Mouse (Mus musculus) ES-E14 (cell line): ENCODE measurements at regions not wholly inside any gene's neighbourhood (a gene's known extent, or its start where the extent isn't known, plus 50 kb on each side); places are given as distances from the start of the nearest gene placed in this dataset.

Source experiments
- CHD2 ChIP-seq: IDR thresholded peaks from 2 replicates; pipeline ENCODE4 v1.6.1; 2014; ENCODE audit warnings: mild to moderate bottlenecking, low read depth, low read length, inconsistent platforms
- HCFC1 ChIP-seq: IDR thresholded peaks from 2 replicates; pipeline ENCODE4 v1.6.1; 2012; ENCODE audit warnings: low read length, inconsistent platforms, borderline replicate concordance; ENCODE audit not compliant: insufficient read depth
- MAFK ChIP-seq: IDR thresholded peaks from 2 replicates; pipeline ENCODE4 v1.6.1; 2014; ENCODE audit warnings: mild to moderate bottlenecking, low read depth, low read length, inconsistent platforms; ENCODE audit not compliant: insufficient read depth
- ZC3H11A ChIP-seq: IDR thresholded peaks from 2 replicates; pipeline ENCODE4 v1.6.1; 2012; ENCODE audit warnings: low read depth, mild to moderate bottlenecking, inconsistent platforms, low read length, borderline replicate concordance
- ZNF384 ChIP-seq: IDR thresholded peaks from 2 replicates; pipeline ENCODE4 v1.6.1; 2012; ENCODE audit warnings: low read depth, low read length, inconsistent platforms

- TF ChIP-seq ZNF384 (no peak), HCFC1 (no peak), ZC3H11A (no peak), CHD2 (no peak), MAFK (no peak)
These were observed 120.0 kb downstream of the Cartpt start for GRCm38 (mm10) chr13:99780751-99781460.
